In genomic region chr1:93802771-93803170, GRCm38 (mm10) we compare ENCODE assay signal across 9 mouse cellular contexts. TPM values are rescaled to one million over a fixed set of nuclear protein-coding genes. Genes with fewer than 3 reads are reported as not detected.
DNase-seq lines count a peak whose midpoint lies in the region; ATAC-seq and TF ChIP-seq lines count a peak whose summit lies in the region.
"Had no signal": no experiment of that assay in that cellular context is flagged by ENCODE, and none has a peak within 500 bp of the region (broad histone marks: within the 10 kb centered on the region; RNA-seq: fewer than 3 reads in every experiment).

No protein-coding gene starts in this region.

- no peak overlapping the region for H3K9ac ChIP-seq in kidney, embryonic 15.5 days
- no peak overlapping the region for H3K9ac ChIP-seq in embryonic facial prominence, embryonic 12.5 days
- H3K9ac ChIP-seq in intestine, embryonic 15.5 days, result no peak overlapping the region
- no peak overlapping the region for H3K9ac ChIP-seq in midbrain, postnatal 0 days (replicated peaks; ENCODE audit: low read length, poor library complexity, severe bottlenecking)

- 83% methylated on average over 5 of the region's 5 CpGs for WGBS in kidney, embryonic 15.5 days
- 85% methylated on average over 5 of the region's 5 CpGs for WGBS in embryonic facial prominence, embryonic 12.5 days
- WGBS in intestine, embryonic 15.5 days, result 77% methylated on average over 5 of the region's 5 CpGs
- WGBS in midbrain, postnatal 0 days, result 88% methylated on average over 5 of the region's 5 CpGs
- WGBS in kidney, adult 2 months, result 82% methylated on average over 5 of the region's 5 CpGs

- H3K27ac ChIP-seq in kidney, embryonic 15.5 days, result peak overlapping the region; percentile 93; the same call in 1 of the 2 replicates
- H3K27ac ChIP-seq in embryonic facial prominence, embryonic 12.5 days, result 0 out of 2 replicates have a peak overlapping the region, but pooled peaks have one; percentile 86
- H3K27ac ChIP-seq in intestine, embryonic 15.5 days, result 0 out of 2 replicates have a peak overlapping the region, but pooled peaks have one; percentile 98
- H3K27ac ChIP-seq in midbrain, postnatal 0 days (ENCODE audit: low read depth, low read length), result peak overlapping the region; percentile 95; the same call in 1 of the 2 replicates
- no peak overlapping the region for H3K27ac ChIP-seq in kidney, adult 2 months (ENCODE audit: insufficient read depth, low read depth, low read length)

- peak overlapping the region; percentile 88 for H3K4me2 ChIP-seq in kidney, embryonic 15.5 days
- H3K4me2 ChIP-seq in embryonic facial prominence, embryonic 12.5 days (replicated peaks), result peak overlapping the region; percentile 83
- peak overlapping the region; percentile 90 for H3K4me2 ChIP-seq in intestine, embryonic 15.5 days (replicated peaks)
- H3K4me2 ChIP-seq in midbrain, postnatal 0 days (ENCODE audit: low read depth, low read length, poor library complexity, severe bottlenecking), result peak overlapping the region; percentile 68

- H3K4me1 ChIP-seq in kidney, embryonic 15.5 days, result peaks cover 41% of the 10 kb centered on the region
- peaks cover 26% of the 10 kb centered on the region for H3K4me1 ChIP-seq in embryonic facial prominence, embryonic 12.5 days
- peaks cover 14% of the 10 kb centered on the region for H3K4me1 ChIP-seq in intestine, embryonic 15.5 days (replicated peaks)
- H3K4me1 ChIP-seq in midbrain, postnatal 0 days (ENCODE audit: insufficient read depth, low read length), result peaks cover 7% of the 10 kb centered on the region; the same call in 1 of the 2 replicates
- peaks cover 7% of the 10 kb centered on the region; the same call in 1 of the 2 replicates for H3K4me1 ChIP-seq in kidney, adult 2 months (ENCODE audit: control insufficient read depth, insufficient read depth, low read length)

- H3K36me3 ChIP-seq in kidney, embryonic 15.5 days, result peaks cover 51% of the 10 kb centered on the region
- peaks cover 38% of the 10 kb centered on the region for H3K36me3 ChIP-seq in embryonic facial prominence, embryonic 12.5 days
- peaks cover 12% of the 10 kb centered on the region for H3K36me3 ChIP-seq in intestine, embryonic 15.5 days
- H3K36me3 ChIP-seq in midbrain, postnatal 0 days (ENCODE audit: insufficient read depth, low read length), result peaks cover 14% of the 10 kb centered on the region; the same call in 1 of the 2 replicates
- H3K36me3 ChIP-seq in kidney, adult 2 months (ENCODE audit: control insufficient read depth, insufficient read depth, low read length), result no peaks in the 10 kb centered on the region

- no peaks in the 10 kb centered on the region for H3K27me3 ChIP-seq in kidney, embryonic 15.5 days
- no peaks in the 10 kb centered on the region for H3K27me3 ChIP-seq in embryonic facial prominence, embryonic 12.5 days
- no peaks in the 10 kb centered on the region for H3K27me3 ChIP-seq in intestine, embryonic 15.5 days (replicated peaks)
- H3K27me3 ChIP-seq in midbrain, postnatal 0 days (ENCODE audit: insufficient read depth, low read length), result no peaks in the 10 kb centered on the region
- H3K27me3 ChIP-seq in kidney, adult 2 months (replicated peaks; ENCODE audit: control insufficient read depth, insufficient read depth, low read length), result no peaks in the 10 kb centered on the region

- no peaks in the 10 kb centered on the region for H3K9me3 ChIP-seq in kidney, embryonic 15.5 days (replicated peaks)
- H3K9me3 ChIP-seq in embryonic facial prominence, embryonic 12.5 days, result no peaks in the 10 kb centered on the region
- no peaks in the 10 kb centered on the region for H3K9me3 ChIP-seq in intestine, embryonic 15.5 days
- H3K9me3 ChIP-seq in midbrain, postnatal 0 days (ENCODE audit: low read length), result no peaks in the 10 kb centered on the region

- TF ChIP-seq CTCF in midbrain, postnatal 0 days (IDR thresholded peaks at IDR 0.05), result no peak
- no peak for TF ChIP-seq CTCF in kidney, adult 2 months (conservative IDR thresholded peaks at IDR 0.05; ENCODE audit: insufficient read depth, insufficient read length, low read depth, low read length)

- DNase-seq in kidney, adult 18-20 months, result no peak
- no peak for DNase-seq in midbrain, postnatal 0 days (ENCODE audit: low spot score)
- no peak for DNase-seq in ovary, postnatal 36 days (ENCODE audit: low spot score)
- no peak for DNase-seq in right cerebral cortex, postnatal 10 days (ENCODE audit: low spot score in 2 of 2)
- no peak for DNase-seq in kidney, adult 2 months
- DNase-seq: retina, postnatal 1 day had no signal

- H3K4me3 ChIP-seq in kidney, embryonic 15.5 days (replicated peaks), result peak overlapping the region; percentile 92
- H3K4me3 ChIP-seq in embryonic facial prominence, embryonic 12.5 days, result no peak overlapping the region
- no peak overlapping the region; the same call in 1 of the 2 replicates for H3K4me3 ChIP-seq in intestine, embryonic 15.5 days (replicated peaks)
- H3K4me3 ChIP-seq in midbrain, postnatal 0 days (ENCODE audit: low read depth, low read length), result no peak overlapping the region
- no peak overlapping the region for H3K4me3 ChIP-seq in kidney, adult 2 months (ENCODE audit: insufficient read depth, low read depth, low read length)

- no peak for ATAC-seq in kidney, embryonic 15.5 days (replicated peaks; ENCODE audit: low FRiP score)
- ATAC-seq in embryonic facial prominence, embryonic 12.5 days (ENCODE audit: insufficient number of reproducible peaks, insufficient read depth, low FRiP score, low TSS enrichment), result no peak
- no peak for ATAC-seq in intestine, embryonic 15.5 days
- no peak for ATAC-seq in midbrain, postnatal 0 days (ENCODE audit: low FRiP score)

- no peak for TF ChIP-seq POLR2A in kidney, adult 2 months (IDR thresholded peaks at IDR 0.05; ENCODE audit: low read depth, low read length)

RNA-seq across cellular contexts. Expression of gene Ing5, which starts 1.0 kb away (rescaled TPM):
- polyA plus RNA-seq in kidney, embryonic 15.5 days (2015; fragmentation: Nextera tagmentation; extraction: Ambion mirVana), result 19.0 and 19.3 TPM in 2 replicates
- polyA plus RNA-seq in embryonic facial prominence, embryonic 12.5 days (2016; fragmentation: Nextera tagmentation; extraction: Ambion mirVana), result 18.2 and 20.9 TPM in 2 replicates
- 16.8 and 17.6 TPM in 2 replicates for polyA plus RNA-seq in intestine, embryonic 15.5 days (2015; fragmentation: Nextera tagmentation; extraction: Ambion mirVana)
- total RNA-seq in midbrain, postnatal 0 days (2014; rRNA removed), result 12.6 and 13.5 TPM in 2 replicates
- 7.1 and 7.5 TPM in 2 replicates for polyA plus RNA-seq in midbrain, postnatal 0 days (2015; fragmentation: Nextera tagmentation; extraction: Ambion mirVana)
- polyA plus RNA-seq in kidney, adult 2 months (2012; rRNA removed), result 6.0 and 6.4 TPM in 2 replicates

RNA-seq across cellular contexts. Expression of gene Dtymk, which starts 1.0 kb away (rescaled TPM):
- 251 and 258 TPM in 2 replicates for polyA plus RNA-seq in kidney, embryonic 15.5 days (2015; fragmentation: Nextera tagmentation; extraction: Ambion mirVana)
- polyA plus RNA-seq in embryonic facial prominence, embryonic 12.5 days (2016; fragmentation: Nextera tagmentation; extraction: Ambion mirVana), result 272 and 277 TPM in 2 replicates
- 218 and 226 TPM in 2 replicates for polyA plus RNA-seq in intestine, embryonic 15.5 days (2015; fragmentation: Nextera tagmentation; extraction: Ambion mirVana)
- total RNA-seq in midbrain, postnatal 0 days (2014; rRNA removed), result 66.8 and 88.8 TPM in 2 replicates
- polyA plus RNA-seq in midbrain, postnatal 0 days (2015; fragmentation: Nextera tagmentation; extraction: Ambion mirVana), result 109 TPM in 2 replicates
- polyA plus RNA-seq in kidney, adult 2 months (2012; rRNA removed), result 34.7 and 36.7 TPM in 2 replicates

RNA-seq across cellular contexts. Expression of gene D2hgdh, which starts 21.9 kb away (rescaled TPM):
- 14.1 and 16.5 TPM in 2 replicates for polyA plus RNA-seq in kidney, embryonic 15.5 days (2015; fragmentation: Nextera tagmentation; extraction: Ambion mirVana)
- polyA plus RNA-seq in embryonic facial prominence, embryonic 12.5 days (2016; fragmentation: Nextera tagmentation; extraction: Ambion mirVana), result 17.2 and 17.3 TPM in 2 replicates
- polyA plus RNA-seq in intestine, embryonic 15.5 days (2015; fragmentation: Nextera tagmentation; extraction: Ambion mirVana), result 14.0 and 14.1 TPM in 2 replicates
- total RNA-seq in midbrain, postnatal 0 days (2014; rRNA removed), result 10.6 and 20.0 TPM in 2 replicates
- polyA plus RNA-seq in midbrain, postnatal 0 days (2015; fragmentation: Nextera tagmentation; extraction: Ambion mirVana), result 8.6 and 10.3 TPM in 2 replicates
- polyA plus RNA-seq in kidney, adult 2 months (2012; rRNA removed), result 39.4 and 44.1 TPM in 2 replicates

RNA-seq across cellular contexts. Expression of gene Thap4, which starts 48.1 kb away (rescaled TPM):
- 61.1 and 63.7 TPM in 2 replicates for polyA plus RNA-seq in kidney, embryonic 15.5 days (2015; fragmentation: Nextera tagmentation; extraction: Ambion mirVana)
- polyA plus RNA-seq in embryonic facial prominence, embryonic 12.5 days (2016; fragmentation: Nextera tagmentation; extraction: Ambion mirVana), result 53.2 and 57.4 TPM in 2 replicates
- 70.0 and 70.9 TPM in 2 replicates for polyA plus RNA-seq in intestine, embryonic 15.5 days (2015; fragmentation: Nextera tagmentation; extraction: Ambion mirVana)
- 56.0 and 63.3 TPM in 2 replicates for total RNA-seq in midbrain, postnatal 0 days (2014; rRNA removed)
- 53.7 and 57.1 TPM in 2 replicates for polyA plus RNA-seq in midbrain, postnatal 0 days (2015; fragmentation: Nextera tagmentation; extraction: Ambion mirVana)
- 181 and 226 TPM in 2 replicates for polyA plus RNA-seq in kidney, adult 2 months (2012; rRNA removed)

RNA-seq across cellular contexts. Expression of gene Atg4b, which starts 51.5 kb away (rescaled TPM):
- polyA plus RNA-seq in kidney, embryonic 15.5 days (2015; fragmentation: Nextera tagmentation; extraction: Ambion mirVana), result 86.5 and 88.1 TPM in 2 replicates
- 101 and 102 TPM in 2 replicates for polyA plus RNA-seq in embryonic facial prominence, embryonic 12.5 days (2016; fragmentation: Nextera tagmentation; extraction: Ambion mirVana)
- 69.4 and 79.8 TPM in 2 replicates for polyA plus RNA-seq in intestine, embryonic 15.5 days (2015; fragmentation: Nextera tagmentation; extraction: Ambion mirVana)
- 39.3 and 58.7 TPM in 2 replicates for total RNA-seq in midbrain, postnatal 0 days (2014; rRNA removed)
- polyA plus RNA-seq in midbrain, postnatal 0 days (2015; fragmentation: Nextera tagmentation; extraction: Ambion mirVana), result 75.8 and 81.8 TPM in 2 replicates
- 43.7 and 46.3 TPM in 2 replicates for polyA plus RNA-seq in kidney, adult 2 months (2012; rRNA removed)
